Mouse (Mus musculus) activated CD4-positive, CD25-positive, alpha-beta regulatory T cell, adult 4 months (primary cell): ENCODE data around the gene Rap2a. TPM values are rescaled to one million over a fixed set of nuclear protein-coding genes. Genes with fewer than 3 reads are reported as not detected.

ENCODE experiments used
- ATAC-seq: one replicate; pipeline ENCODE4 v1.8.0; 2017
- polyA plus RNA-seq, 2 experiments: library from polyadenylated mRNA; unstranded; fragments of 100-300 nt; shearing (Covaris generic); gene quantifications; one replicate each; pipeline ENCODE4 v1.2.1; 2017

Gene Rap2a
- polyA plus RNA-seq, result 1 to 10 TPM; 1.0 to 1.2 TPM

DNA sequence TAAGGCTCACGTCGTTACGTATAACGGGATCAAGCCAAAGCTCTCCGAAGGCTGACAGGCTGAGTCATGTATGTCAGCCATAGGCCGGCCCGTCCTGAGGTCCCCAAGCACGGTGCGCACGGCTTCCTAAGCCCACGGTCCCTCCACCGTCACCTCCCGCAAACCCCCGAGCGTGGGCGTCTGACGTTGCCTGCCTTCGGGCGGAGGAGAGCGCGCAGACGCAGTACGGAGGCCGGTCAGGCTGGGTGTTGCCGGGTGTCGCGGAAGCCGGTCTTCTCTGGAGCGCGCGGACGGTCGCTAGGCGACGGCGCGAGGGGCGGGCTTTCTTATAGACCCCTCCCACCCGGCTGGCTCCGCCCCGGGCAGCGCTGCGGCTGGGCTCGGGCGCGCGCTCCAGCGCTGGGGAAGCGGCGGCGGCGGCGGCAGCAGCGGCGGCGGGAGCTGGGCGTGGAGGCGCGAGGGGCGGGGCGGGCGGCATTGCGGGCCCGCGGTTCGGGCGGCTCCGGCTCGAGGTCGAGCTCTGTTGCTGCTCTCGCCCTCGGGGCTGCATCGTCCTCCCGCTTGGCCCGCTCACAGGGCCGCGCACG, at the start of gene Rap2a:
Gene Rap2a, plus strand, starts transcription at position 463 of the 587 bp plus-strand sequence.
- ATAC-seq, result peak; percentile 69

DNA sequence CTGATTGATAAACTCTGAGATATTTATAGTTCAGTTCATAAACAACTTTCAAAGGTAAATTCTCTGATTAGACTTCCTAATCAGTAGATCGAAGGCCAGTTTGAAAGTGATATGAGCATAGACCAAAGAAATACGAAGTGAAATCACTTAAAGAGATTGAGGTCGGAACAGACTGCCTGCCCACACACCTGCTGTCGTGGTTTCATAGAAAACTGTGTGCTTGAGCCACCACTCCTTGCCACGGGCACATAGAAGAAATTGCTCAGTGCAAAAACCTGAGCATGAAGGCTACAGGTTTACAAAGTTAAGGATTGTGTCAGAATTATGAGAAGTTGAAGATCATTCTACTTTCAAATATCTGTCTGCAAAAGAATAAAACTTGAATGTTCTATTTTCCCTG, 49.7 kb upstream of the Rap2a start:
- no peak for ATAC-seq

DNA sequence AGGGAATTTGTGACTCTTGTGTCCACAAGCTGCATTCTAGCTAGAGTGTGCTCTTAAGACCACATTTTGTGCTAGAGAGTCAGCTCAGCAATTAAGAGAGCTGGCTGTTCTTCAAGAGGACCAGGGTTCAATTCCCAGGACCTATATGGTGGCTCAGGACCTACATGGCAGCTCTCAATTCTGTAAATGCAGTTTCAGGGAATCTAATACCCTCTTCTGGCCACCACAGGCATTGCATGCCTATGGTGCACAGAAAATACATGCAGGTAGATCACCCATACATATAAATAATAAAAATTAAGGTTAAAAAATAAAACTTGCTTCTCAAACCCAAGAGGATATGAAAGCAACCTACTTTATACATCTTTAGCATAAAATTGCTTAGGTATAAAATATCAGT, 45.5 kb upstream of the Rap2a start:
- peak; percentile 46 for ATAC-seq

DNA sequence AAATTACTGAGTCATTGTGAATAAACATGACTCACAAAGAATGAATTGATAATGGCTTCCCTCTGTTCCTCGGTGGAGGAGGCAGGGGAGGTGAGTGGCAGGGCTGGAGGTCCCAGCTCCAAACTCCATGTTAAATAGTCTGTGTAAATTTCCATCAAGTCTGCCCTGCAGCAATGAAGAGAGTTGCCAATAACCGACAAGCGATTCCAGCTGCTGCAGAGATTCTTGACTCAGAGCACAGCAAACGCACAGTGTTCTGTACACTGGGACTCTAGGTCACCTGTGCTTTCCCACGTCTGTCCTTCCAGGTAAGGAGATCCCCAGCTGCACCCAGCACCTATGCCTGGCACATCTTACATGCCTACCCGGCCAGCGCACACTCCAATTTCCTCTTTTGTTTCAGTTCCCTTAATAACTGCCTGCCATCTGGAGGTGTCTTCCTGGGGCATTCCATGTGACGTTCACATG, 44.3 kb upstream of the Rap2a start:
- no peak for ATAC-seq

DNA sequence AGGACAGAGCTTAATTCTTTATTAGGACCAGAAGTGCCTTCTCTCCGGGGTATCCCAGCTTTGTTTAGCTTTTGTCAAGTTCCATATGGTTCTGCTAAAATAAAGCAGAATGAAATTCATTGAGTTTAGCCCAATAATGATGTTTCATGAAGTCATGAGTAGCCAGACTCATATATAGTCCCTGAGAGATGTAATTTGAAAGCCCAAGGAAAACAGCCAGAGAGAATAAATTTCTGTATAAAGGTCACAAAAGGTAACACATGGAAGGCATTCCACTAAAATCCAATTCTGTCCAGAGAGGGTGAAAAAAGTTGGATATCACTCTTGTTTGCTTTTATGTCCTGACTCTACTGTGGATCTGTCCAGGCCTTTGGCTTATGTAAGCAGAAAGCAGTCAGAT, 43.4 kb upstream of the Rap2a start:
- ATAC-seq, result no peak

DNA sequence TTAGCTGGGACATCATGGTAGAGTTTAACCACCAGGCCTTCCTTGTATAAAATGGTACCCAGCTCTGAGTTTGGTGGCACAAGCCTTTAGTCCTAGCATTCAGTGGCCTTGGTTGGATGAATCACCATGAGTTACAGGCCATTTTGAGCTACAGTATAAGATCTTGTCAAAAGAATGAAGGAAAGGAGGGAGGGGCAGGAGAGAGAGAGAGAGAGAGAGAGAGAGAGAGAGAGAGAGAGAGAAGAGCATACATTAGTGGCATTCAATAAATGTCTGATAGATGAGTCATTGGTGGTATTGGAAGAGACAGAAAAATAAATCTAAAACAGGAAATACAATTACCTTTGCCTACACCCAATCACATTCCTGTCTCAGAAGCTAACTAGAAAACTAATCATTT, 37.5 kb upstream of the Rap2a start:
- no peak for ATAC-seq

DNA sequence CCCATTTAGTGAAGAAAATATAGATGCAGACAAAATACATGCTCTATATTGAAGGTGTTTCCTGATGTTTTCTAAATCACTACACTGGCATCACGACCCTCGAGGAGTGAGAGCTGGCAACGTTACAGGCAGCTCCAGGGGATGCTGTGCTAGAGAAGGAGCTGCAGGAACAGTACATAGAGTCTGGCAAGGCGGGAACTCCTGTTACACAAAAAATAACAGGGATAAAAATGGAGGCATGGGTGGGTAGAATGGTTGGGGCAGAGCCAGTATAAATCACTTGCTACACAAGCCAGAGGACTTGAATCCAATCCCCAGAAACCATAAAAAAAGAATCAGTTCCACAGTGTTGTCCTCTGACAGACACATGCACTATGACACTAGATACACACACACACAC, 37.0 kb upstream of the Rap2a start:
- no peak for ATAC-seq

DNA sequence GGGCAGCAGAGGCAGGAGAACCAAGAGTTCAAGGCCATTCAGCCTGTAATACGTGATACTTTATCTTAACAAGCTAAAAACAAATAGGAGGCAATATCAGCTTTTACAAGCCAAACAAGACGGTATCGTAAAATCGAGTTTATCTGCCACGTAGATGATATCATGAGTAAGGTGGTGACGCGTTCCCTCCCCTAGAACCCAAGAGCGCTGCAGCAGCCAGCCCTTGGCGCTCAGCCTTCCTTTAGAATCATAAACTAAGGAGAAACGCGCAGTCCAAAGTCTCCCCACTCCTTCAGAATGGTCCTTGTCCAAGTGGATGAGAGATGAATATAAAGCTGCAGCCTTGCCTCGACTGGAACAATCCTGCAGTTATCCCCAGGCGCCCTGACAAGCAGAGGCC, 36.4 kb upstream of the Rap2a start:
- ATAC-seq, result no peak

DNA sequence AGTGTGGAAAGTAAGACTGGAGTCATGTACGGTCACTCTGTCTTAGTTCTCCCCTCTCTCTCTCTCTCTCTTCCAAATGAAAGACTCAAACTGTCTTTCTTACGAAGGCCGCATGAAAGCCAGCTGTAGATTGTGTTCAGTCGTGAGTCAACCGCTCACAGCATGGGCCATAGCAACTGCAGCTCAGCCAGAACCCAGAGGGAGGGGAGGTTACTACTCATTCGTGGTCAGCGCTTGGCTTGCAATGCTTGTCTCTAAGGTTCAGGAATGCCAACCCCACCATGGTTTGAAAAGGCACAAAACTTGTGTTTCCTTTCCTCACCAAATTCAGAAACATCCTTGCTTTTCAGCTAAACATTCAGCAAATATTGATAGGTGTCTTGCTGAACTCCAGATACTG, 24.0 kb upstream of the Rap2a start:
- ATAC-seq, result no peak

DNA sequence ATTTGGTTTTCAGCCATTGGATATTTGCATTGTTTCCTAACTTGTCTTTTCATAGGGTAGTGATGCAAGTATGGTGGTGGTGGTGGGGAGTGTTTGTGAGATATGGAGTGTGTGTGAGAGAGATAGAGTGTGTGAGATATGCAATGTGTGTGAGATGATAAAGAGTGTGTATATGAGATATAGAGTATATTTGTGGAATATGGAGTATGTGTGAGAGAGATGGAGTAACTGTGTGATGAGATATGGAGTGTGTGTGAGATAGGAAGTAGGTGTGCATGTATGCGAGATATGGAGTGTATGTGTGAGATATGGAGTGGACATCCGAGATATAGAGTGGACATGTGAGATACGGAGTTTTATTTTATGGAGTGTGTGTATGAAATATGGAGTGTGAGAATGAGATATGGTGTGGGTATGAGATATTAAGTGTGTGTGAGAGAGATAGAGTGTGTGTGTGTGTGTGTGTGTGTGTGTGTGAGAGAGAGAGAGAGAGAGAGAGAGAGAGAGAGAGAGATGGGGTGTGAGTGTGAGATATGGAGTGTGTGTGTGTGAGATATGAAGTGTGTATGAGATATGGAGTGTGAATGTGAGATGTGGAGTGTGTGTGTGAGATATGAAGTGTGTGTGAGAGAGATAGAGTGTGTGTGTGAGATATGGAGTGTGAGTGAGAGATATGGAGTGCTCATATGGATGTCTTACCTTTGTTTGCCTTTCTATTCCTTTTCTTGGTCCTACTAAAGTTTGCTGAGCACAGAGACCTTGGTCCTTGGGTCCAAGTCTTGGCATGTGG, 14.1 kb upstream of the Rap2a start:
- ATAC-seq, result no peak

DNA sequence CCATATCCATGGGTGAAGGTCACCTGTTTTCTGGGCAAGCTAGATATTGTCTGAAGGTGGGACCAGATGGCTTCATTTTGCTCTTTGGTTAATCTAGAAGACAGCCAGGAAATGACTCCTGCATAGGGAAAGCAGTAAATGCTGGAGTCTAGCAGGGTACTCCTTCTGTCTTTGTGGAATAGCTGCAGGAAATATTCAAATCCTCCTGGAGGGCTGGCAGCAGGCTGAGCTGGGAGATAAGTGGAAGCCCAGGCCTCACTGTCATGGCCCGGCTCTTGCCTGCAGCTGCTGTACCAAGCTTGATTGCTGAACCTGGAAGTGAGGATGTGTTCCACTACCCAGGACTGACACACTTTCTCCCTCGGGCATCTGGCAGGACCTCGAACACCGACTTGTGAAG, 11.4 kb upstream of the Rap2a start:
- no peak for ATAC-seq

DNA sequence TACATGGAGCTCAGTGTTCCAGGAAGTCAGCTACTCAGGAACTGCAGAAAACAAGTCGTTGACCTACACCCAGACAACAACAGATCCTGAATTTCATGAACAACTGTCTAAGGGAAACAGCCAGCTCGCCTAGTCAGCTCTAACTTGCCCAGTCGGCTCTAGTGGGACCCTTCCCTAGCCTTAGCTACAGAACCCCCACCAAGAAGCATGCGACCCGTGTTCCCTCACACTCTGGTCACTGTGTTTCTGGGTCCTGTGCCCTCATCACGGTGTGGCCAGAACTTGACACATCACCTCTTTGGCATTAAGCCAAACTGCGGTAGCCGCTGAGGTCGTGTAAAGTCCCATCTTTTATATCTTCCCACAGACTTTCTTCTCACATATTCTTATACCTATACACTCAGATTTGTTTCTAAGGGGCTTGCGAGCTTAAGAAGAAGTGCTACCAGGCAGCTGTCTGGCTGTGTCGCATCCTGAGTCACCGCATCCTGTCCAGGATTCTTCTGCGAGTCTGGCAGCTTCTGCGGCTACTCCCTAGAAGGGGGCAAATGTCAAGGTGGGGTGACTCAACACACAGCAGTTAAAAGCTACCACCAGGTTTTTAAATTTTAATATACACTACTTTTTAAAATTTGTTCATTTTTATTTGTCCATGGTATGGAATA, 9.0 kb upstream of the Rap2a start:
- no peak for ATAC-seq

DNA sequence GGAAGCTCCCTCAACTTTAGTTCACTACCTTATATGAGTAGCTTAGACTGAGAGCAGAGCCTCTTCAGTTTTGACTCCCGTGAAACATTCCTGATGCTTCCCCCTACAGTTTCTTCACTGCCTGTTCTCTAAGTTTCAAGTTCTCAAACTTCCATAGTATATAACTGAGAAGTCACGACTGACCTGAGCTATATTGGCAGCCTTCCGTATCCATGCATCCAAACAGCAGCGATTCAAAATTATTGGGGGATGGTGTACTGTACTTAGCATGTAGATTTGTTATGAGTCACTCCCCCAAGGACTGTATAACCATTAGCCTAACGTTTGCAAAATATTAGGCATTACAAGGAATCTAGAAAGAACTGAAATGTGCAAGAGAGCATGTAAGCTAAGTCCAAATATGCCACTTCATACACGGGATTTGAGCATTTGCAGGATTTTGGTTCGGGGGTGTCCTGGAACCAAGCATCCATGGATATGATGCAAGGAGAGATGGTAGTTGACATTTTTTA, 2.0 kb upstream of the Rap2a start:
- ATAC-seq, result no peak

DNA sequence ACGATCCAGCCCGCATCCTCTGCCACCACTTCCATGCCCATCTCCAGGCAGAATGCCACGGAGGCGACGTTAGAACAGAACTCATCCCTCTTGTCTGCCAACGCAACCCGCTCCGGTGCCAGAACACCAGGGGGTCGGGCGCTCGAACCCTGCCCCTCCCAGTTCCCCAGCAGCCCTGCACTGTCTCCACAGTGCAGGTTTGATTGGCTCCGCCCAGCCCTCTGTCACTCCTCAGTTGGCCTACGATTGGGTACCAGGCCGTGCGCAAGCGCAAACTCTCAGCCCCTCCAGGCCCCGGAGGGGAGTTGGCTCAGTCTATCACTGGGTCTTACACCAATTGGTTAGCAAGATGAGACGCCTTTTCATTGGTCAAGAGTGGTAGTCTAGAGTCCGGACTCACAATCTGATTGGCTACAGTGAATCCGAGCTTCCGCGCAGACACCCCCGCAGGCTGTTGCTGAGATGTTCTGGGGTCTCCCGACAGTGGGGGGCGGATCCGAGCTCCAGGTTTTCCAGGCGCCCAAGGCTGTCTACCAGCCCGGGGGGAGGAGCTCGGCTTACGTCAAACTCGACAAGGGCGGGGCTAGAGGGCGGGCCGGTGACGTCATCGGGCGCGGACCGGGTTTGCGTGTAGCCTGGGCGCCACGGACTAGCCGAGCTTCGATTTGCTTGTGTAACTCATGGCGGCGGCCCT, 809 bp upstream of the Rap2a start:
- peak; percentile 82 for ATAC-seq

DNA sequence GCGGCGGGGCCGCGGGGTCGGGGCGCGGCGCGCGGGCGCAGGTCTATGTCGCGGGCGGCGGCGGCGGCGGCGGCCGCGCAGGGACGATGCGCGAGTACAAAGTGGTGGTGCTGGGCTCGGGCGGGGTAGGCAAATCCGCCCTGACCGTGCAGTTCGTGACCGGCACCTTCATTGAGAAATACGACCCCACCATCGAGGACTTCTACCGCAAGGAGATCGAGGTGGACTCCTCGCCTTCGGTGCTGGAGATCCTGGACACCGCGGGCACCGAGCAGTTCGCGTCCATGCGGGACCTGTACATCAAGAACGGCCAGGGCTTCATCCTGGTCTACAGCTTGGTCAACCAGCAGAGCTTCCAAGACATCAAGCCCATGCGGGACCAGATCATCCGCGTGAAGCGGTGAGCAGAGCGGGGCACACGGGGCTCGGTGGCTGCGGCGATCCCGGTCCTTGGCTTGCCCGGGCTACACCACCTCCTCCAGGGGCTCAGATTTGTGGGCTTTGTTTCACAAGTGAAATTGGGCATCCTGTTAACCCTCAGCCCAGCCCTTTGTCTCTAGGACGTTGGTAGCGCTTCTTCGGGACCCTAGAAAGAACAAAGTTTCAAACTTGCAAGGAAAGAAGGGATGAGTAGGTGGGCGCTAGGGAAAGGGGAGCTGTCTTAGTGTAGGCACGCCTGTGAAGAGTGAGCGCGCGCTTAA, 547 bp downstream of the Rap2a start:
- ATAC-seq, result peak; percentile 1

DNA sequence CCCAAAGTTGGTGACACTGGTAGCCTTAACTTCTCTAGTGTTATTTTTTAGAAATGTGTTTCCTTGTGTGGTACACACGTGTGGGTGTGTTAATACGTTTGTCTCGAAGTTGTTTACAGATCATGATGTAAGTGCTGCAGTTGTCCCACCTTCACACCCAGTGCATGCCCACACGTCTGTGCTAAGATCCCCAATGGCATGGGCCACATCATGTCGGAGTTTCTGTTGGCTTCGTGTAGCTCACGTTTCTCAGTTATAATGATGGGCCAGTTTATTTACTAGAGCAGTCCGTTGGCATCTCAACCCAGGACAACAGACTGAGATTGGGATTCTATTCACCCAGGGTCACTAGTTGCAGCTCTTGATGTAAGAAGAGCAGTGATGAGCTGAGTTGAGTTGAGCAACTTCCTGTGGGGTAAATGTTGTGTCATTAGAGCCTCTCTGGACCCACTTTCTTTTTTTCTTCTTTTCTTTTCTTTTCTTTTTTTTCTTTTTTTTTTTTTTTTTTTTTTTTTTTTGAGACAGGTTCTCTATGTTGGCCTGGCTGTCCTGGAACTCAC, 2.2 kb downstream of the Rap2a start:
- ATAC-seq, result no peak

DNA sequence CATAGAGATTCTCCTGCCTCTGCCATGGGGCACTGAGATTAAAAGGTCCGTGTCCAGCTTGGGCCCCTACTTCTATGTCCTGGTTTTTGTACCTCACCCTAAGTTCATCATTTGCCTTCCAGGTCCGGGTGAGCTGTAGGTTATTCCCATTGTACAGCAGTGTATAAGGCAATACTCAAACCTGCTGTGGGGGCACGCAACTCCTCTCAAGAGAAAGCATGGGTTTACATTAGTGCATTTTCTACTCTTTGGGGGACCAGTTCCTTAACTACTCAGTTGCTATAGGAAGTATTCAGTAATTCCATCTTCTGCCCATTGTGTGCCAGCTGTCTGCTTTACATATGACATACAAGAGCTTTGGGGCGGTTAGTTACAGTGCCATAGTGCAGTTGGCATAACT, 2.7 kb downstream of the Rap2a start:
- ATAC-seq, result no peak

DNA sequence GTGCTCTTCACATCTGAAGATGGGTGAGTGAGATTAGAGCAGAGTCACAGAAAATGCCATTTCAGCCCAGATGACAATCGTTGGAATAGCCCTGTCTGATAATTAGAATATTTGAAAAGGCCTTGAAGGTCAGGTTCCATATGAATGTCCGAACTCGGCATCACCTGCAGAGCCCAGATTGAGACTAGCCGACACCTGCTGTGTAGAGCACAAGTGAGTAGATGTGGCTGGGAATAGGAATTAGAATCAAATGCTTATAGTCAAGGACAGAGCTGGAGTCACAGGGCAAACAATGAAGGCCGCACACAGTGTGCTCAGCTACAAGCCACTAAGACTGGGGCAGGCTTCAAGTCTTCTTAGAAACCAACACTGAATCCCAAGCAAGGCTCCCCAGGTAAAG, 6.3 kb downstream of the Rap2a start:
- no peak for ATAC-seq

DNA sequence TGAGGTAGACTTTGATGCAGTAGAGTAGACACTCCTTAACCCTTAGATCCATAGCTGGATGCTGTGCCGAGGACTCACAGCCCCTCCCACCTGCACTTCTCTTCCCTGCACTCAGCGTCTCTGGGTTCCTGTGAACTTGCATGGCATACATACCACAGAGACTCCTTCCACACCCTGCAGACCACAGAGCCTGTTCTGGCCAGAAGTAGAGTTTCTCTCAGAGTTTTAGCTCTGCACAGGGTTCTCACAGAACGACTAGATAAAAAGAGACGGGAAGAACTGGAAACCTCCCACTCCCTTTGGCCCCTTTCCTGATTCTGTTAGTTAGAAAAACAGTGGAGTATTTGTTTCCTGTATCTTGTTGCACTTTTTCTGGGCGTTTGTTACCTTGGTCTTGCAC, 18.0 kb downstream of the Rap2a start:
- ATAC-seq, result no peak

DNA sequence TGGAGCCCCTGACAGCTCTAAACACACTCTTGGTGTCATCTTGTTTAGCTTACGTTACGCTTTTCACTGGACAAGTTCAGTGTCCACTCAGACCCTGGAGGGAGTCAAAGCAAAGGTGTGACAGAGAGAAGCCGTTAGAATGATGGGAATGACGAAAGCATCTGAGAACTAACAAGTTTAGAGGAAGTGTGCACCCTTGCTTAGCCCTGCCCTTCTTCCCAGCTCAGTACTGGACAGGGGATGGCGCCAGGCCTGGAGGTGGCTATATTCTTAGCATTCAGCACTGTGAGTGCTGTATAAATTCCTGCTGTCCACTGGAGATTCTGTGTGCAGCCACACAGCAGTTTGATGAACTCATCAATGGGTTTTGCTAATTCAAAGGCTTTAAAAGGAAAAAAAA, 18.6 kb downstream of the Rap2a start:
- ATAC-seq, result no peak

DNA sequence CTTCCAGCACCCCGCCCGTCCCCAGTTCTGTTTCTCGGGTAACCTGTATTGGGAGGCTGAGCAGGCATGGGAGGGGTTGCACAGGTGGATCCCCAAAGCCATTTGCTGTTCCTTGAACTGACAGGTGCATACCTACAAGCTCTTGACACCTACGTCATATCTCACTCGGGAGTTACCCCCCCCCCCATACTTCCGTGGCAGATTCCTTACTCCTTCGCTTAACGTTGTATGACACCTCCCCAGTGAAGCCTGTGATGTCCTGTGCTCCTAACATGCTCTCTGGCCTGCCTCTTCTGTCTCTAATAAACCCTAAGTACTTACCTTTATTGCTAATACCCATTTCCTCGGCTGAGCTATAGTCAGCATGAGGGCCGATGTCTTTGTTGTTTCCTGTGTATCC, 20.9 kb downstream of the Rap2a start:
- ATAC-seq, result no peak

DNA sequence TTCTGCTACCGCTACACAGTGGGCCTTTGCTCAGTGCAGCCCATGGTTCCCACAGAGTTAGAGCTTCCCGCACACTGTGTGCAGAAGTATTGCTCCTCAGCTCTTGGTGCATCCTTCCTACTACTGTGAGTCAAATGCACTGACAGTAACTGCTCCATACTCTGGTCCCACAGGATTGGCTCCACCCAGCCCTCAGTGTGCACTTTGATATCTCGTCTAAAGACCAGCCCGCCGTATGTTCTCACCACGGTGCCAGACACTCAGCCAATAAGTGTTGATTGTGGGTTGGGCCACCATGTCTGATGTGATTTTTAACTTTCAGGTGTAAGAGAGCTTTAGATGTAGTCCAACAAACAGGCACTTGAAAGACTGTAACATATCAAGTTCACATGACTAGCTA, 21.4 kb downstream of the Rap2a start:
- ATAC-seq, result no peak
